Mouse (Mus musculus) duodenum, adult 2 months (tissue): Measurements from ENCODE around the gene Eef1b2. TPM values are rescaled to one million over a fixed set of nuclear protein-coding genes. Genes with fewer than 3 reads are reported as not detected.

Source experiments
- polyA plus RNA-seq: library from polyadenylated mRNA; depleted of rRNA; stranded (reverse); fragments of >200 nt; gene quantifications from 2 replicates; pipeline ENCODE4 v1.2.3, GENCODE M21; 2012; ENCODE audit warnings: low replicate concordance; rRNA removed

Gene Eef1b2
- 349 and 371 TPM in 2 replicates for polyA plus RNA-seq

GRCm38 (mm10) chr1:63176604-63177421 lies at the start of gene Eef1b2, which contains the start of gene Ndufs1:
Gene Eef1b2 (plus strand): TSS chr1:63176825.
Gene Ndufs1 (minus strand): TSS chr1:63176833.

GRCm38 (mm10) chr1:63214271-63214558 lies 37.6 kb downstream of the Eef1b2 start, which contains the start of gene Gpr1:
Gene Gpr1 (minus strand): TSS chr1:63214543.

Other genes with a start within 250 kb of the Eef1b2 start
- 4.0 and 6.5 TPM in 2 replicates for gene Ino80d, start 62.2 kb upstream of the Eef1b2 start, polyA plus RNA-seq
- gene Ndufs1, start within 50 bp of the Eef1b2 start, polyA plus RNA-seq, result 15.2 and 23.7 TPM in 2 replicates
- gene Gpr1, start 37.7 kb downstream of the Eef1b2 start, polyA plus RNA-seq, result not detected in 2 replicates
- not detected in 2 replicates for gene Zdbf2, start 96.4 kb downstream of the Eef1b2 start, polyA plus RNA-seq